Comparison of ENCODE assay signal across 20 mouse cellular contexts in genomic region chr15:80190075-80190474, GRCm38 (mm10). TPM values are rescaled to one million over a fixed set of nuclear protein-coding genes. Genes with fewer than 3 reads are reported as not detected.
DNase-seq lines count a peak whose midpoint lies in the region; ATAC-seq and TF ChIP-seq lines count a peak whose summit lies in the region.
"Had no signal": no experiment of that assay in that cellular context is flagged by ENCODE, and none has a peak within 500 bp of the region (broad histone marks: within the 10 kb centered on the region; RNA-seq: fewer than 3 reads in every experiment).

No protein-coding gene starts in this region.

- H3K27ac ChIP-seq in layer of hippocampus, adult 2 months = peak overlapping the region; percentile 78
- no peak overlapping the region for H3K27ac ChIP-seq in ES-E14 (ENCODE audit: insufficient read depth, low read depth, low read length, poor library complexity, severe bottlenecking)
- H3K27ac ChIP-seq in intestine, postnatal 0 days (ENCODE audit: low read depth, low read length) = peak overlapping the region; percentile 87
- H3K27ac ChIP-seq: forebrain, embryonic 15.5 days; heart, embryonic 10.5 days; limb, embryonic 12.5 days had no signal

- in situ Hi-C loops in ES-E14 (cut with MboI; ENCODE audit: low sequenced_read_pairs in 2 of 2, unreplicated experiment in 2 of 2) = no loop called here

- DNase-seq in layer of hippocampus, adult 2 months (ENCODE audit: low spot score in 2 of 2) = no peak
- DNase-seq in layer of hippocampus, adult 18-20 months (ENCODE audit: low spot score in 2 of 2) = no peak
- DNase-seq in ES-E14 (ENCODE audit: low read depth, low spot score) = no peak
- DNase-seq in kidney, postnatal 25 days = peak; percentile 78 to 92
- DNase-seq in right cerebral cortex, postnatal 4 days = no peak
- DNase-seq in gastrocnemius, adult 18-20 months (ENCODE audit: low spot score) = no peak
- DNase-seq in frontal cortex, adult 2 months (ENCODE audit: extremely low spot score in 1 of 2, low spot score in 1 of 2) = no peak
- DNase-seq: adrenal gland, postnatal 25 days; B cell, adult 2 months; cerebellum, postnatal 36 days; gastrocnemius, postnatal 10 days; liver, postnatal 0 days had no signal

- peaks cover 2 to 15% of the 10 kb centered on the region in 2 experiments; a peak in 2 of 4 replicates for H3K4me1 ChIP-seq in ES-E14 (ENCODE audit: control insufficient read depth in 2 of 2, insufficient read depth in 2 of 2, low read length in 2 of 2, poor library complexity in 1 of 2)
- H3K4me1 ChIP-seq in intestine, postnatal 0 days (replicated peaks; ENCODE audit: control insufficient read depth, insufficient read depth, low read length) = peaks cover 18% of the 10 kb centered on the region
- H3K4me1 ChIP-seq: forebrain, embryonic 15.5 days had no signal

- no peak overlapping the region for H3K4me3 ChIP-seq in layer of hippocampus, adult 2 months
- H3K4me3 ChIP-seq in ES-E14 (ENCODE audit: insufficient read depth in 1 of 2, low read depth in 1 of 2, low read length in 2 of 2, poor library complexity in 1 of 2, severe bottlenecking in 1 of 2) = no peak overlapping the region
- H3K4me3 ChIP-seq in intestine, postnatal 0 days (ENCODE audit: low read depth, low read length) = no peak overlapping the region
- H3K4me3 ChIP-seq: forebrain, embryonic 15.5 days; heart, embryonic 10.5 days; limb, embryonic 12.5 days had no signal

- H3K36me3 ChIP-seq in ES-E14 (ENCODE audit: control insufficient read depth, insufficient read depth, low read length, poor library complexity, severe bottlenecking) = no peaks in the 10 kb centered on the region
- H3K36me3 ChIP-seq in intestine, postnatal 0 days (ENCODE audit: control insufficient read depth, insufficient read depth) = no peaks in the 10 kb centered on the region
- H3K36me3 ChIP-seq: forebrain, embryonic 15.5 days; G1E; heart, embryonic 10.5 days; limb, embryonic 12.5 days had no signal

- H3K9me3 ChIP-seq in ES-E14 (ENCODE audit: control insufficient read depth, insufficient read depth, low read depth, low read length) = no peaks in the 10 kb centered on the region
- H3K9me3 ChIP-seq in intestine, postnatal 0 days (ENCODE audit: control insufficient read depth) = no peaks in the 10 kb centered on the region
- H3K9me3 ChIP-seq: forebrain, embryonic 15.5 days; G1E; heart, embryonic 10.5 days; limb, embryonic 12.5 days had no signal

- H3K27me3 ChIP-seq in intestine, postnatal 0 days (replicated peaks; ENCODE audit: control insufficient read depth, insufficient read depth, low read length) = no peaks in the 10 kb centered on the region
- H3K27me3 ChIP-seq: forebrain, embryonic 15.5 days; limb, embryonic 12.5 days had no signal

- TF ChIP-seq CTCF in layer of hippocampus, adult 2 months (conservative IDR thresholded peaks at IDR 0.05) = no peak
- no peak for TF ChIP-seq CTCF in intestine, postnatal 0 days (IDR thresholded peaks at IDR 0.05; ENCODE audit: low read depth)

- peak overlapping the region; percentile 69 for H3K4me2 ChIP-seq in intestine, postnatal 0 days (replicated peaks; ENCODE audit: low read depth)
- H3K4me2 ChIP-seq: forebrain, embryonic 15.5 days; limb, embryonic 12.5 days had no signal

- peak; percentile 34 for ATAC-seq in intestine, postnatal 0 days
- ATAC-seq: forebrain, embryonic 15.5 days; liver, postnatal 0 days had no signal

- 40% methylated on average over 4 of the region's 4 CpGs for WGBS in intestine, postnatal 0 days

- H3K9ac ChIP-seq in ES-E14 (ENCODE audit: insufficient read depth, low read depth, low read length, poor library complexity, severe bottlenecking) = no peak overlapping the region
- H3K9ac ChIP-seq in intestine, postnatal 0 days (ENCODE audit: low read depth, low read length) = 0 out of 2 replicates have a peak overlapping the region, but pooled peaks have one; percentile 0
- H3K9ac ChIP-seq: forebrain, embryonic 15.5 days; limb, embryonic 12.5 days; liver, postnatal 0 days had no signal

TF ChIP-seq in ES-E14, 5 proteins besides CTCF, POLR2A, EP300 and RAD21:
- peak; percentile 57; the same call in 1 of the 2 replicates for TF ChIP-seq MAFK (IDR thresholded peaks at IDR 0.05; ENCODE audit: insufficient read depth, low read depth, low read length)
- no peak for TF ChIP-seq HCFC1 (IDR thresholded peaks at IDR 0.05; ENCODE audit: borderline replicate concordance, insufficient read depth, low read length)

RNA-seq across cellular contexts. Expression of gene Mgat3, which starts 16.6 kb away (rescaled TPM):
- 100 to 1,000 TPM; 109 to 115 TPM for total RNA-seq in layer of hippocampus, adult 2 months (2021)
- total RNA-seq in layer of hippocampus, adult 18-20 months (2021) = 100 to 1,000 TPM; 114 to 118 TPM
- total RNA-seq in ES-E14 (2012; rRNA removed) = 7.9 and 8.5 TPM in 2 replicates
- polyA plus RNA-seq in intestine, postnatal 0 days (2015; fragmentation: Nextera tagmentation; extraction: Ambion mirVana) = 12.2 and 13.1 TPM in 2 replicates
- total RNA-seq in gastrocnemius, adult 18-20 months (2021) = 1 to 10 TPM in 1 of 2 experiments, under 1 TPM in 1; 0.43 to 1.2 TPM
- polyA plus RNA-seq in frontal cortex, adult 2 months (2012; rRNA removed) = 79.3 and 84.5 TPM in 2 replicates
- total RNA-seq: G1E; megakaryocyte-erythroid progenitor cell, adult 5-6 weeks had no signal
- polyA plus RNA-seq: G1E had no signal

RNA-seq across cellular contexts. Expression of gene Mief1, which starts 43.7 kb away (rescaled TPM):
- total RNA-seq in layer of hippocampus, adult 2 months (2021) = 10 to 100 TPM; 31.0 to 32.2 TPM
- 10 to 100 TPM; 32.7 to 33.9 TPM for total RNA-seq in layer of hippocampus, adult 18-20 months (2021)
- total RNA-seq in ES-E14 (2012; rRNA removed) = 47.9 and 57.7 TPM in 2 replicates
- 12.0 and 14.2 TPM in 2 replicates for polyA plus RNA-seq in intestine, postnatal 0 days (2015; fragmentation: Nextera tagmentation; extraction: Ambion mirVana)
- total RNA-seq in gastrocnemius, adult 18-20 months (2021) = 10 to 100 TPM; 20.4 to 23.0 TPM
- polyA plus RNA-seq in frontal cortex, adult 2 months (2012; rRNA removed) = 14.9 and 15.6 TPM in 2 replicates

RNA-seq across cellular contexts. Expression of gene AC140267.1, which starts 45.6 kb away (rescaled TPM):
- total RNA-seq in layer of hippocampus, adult 2 months (2021) = 10 to 100 TPM; 20.4 to 24.6 TPM
- total RNA-seq in layer of hippocampus, adult 18-20 months (2021) = 10 to 100 TPM; 15.2 to 19.6 TPM
- not detected in 2 replicates for total RNA-seq in ES-E14 (2012; rRNA removed)
- not detected in 2 replicates for polyA plus RNA-seq in intestine, postnatal 0 days (2015; fragmentation: Nextera tagmentation; extraction: Ambion mirVana)
- 1 to 10 TPM; 7.1 to 9.7 TPM for total RNA-seq in gastrocnemius, adult 18-20 months (2021)
- not detected in 2 replicates for polyA plus RNA-seq in frontal cortex, adult 2 months (2012; rRNA removed)
- polyA plus RNA-seq: G1E; liver, postnatal 0 days; testis, adult 2 months; urinary bladder, adult 2 months had no signal

RNA-seq across cellular contexts. Expression of gene Tab1, which starts 57.1 kb away (rescaled TPM):
- total RNA-seq in layer of hippocampus, adult 2 months (2021) = 10 to 100 TPM; 28.2 to 30.2 TPM
- total RNA-seq in layer of hippocampus, adult 18-20 months (2021) = 10 to 100 TPM; 21.2 to 23.4 TPM
- total RNA-seq in ES-E14 (2012; rRNA removed) = 16.6 and 24.3 TPM in 2 replicates
- 12.6 and 13.6 TPM in 2 replicates for polyA plus RNA-seq in intestine, postnatal 0 days (2015; fragmentation: Nextera tagmentation; extraction: Ambion mirVana)
- total RNA-seq in gastrocnemius, adult 18-20 months (2021) = 10 to 100 TPM; 11.0 to 12.5 TPM
- polyA plus RNA-seq in frontal cortex, adult 2 months (2012; rRNA removed) = 37.9 and 41.4 TPM in 2 replicates

Comparison
In these comparisons a context has a peak if more than half of its experiments do, and no peak if none do; other contexts are left out.
1. DNase-seq: peak in kidney, postnatal 25 days (2 of 2); none in layer of hippocampus, adult 2 months (0 of 2), layer of hippocampus, adult 18-20 months (0 of 2), ES-E14 (single experiment), right cerebral cortex, postnatal 4 days (single experiment), gastrocnemius, adult 18-20 months (single experiment) and frontal cortex, adult 2 months (0 of 2).
2. RNA of gene Mgat3, which starts 16.6 kb away (total RNA-seq): 114 to 118 TPM in layer of hippocampus, adult 18-20 months and 109 to 115 TPM in layer of hippocampus, adult 2 months; 7.9 to 8.5 TPM in ES-E14 and 0.43 to 1.2 TPM in gastrocnemius, adult 18-20 months; every median in the first group is over 10 times any median in the second.